Mouse (Mus musculus) heart, embryonic 11.5 days (tissue): ENCODE measurements around the gene Krt32. TPM values are rescaled to one million over a fixed set of nuclear protein-coding genes. Genes with fewer than 3 reads are reported as not detected.

Experiments
- polyA plus RNA-seq: library from polyadenylated mRNA; unstranded; fragments of >200 nt; fragmentation: Nextera tagmentation; extraction: Ambion mirVana; gene quantifications from 2 replicates; pipeline ENCODE4 v1.2.1, GENCODE M21; 2014

Gene Krt32
- polyA plus RNA-seq, 1 experiment from 2014 or later, result not detected

Other genes with a start within 250 kb of the Krt32 start
- gene Krtap4-16, start 236.6 kb downstream of the Krt32 start, polyA plus RNA-seq, result not detected in 2 replicates
- not detected in 2 replicates for gene Gm11568, start 230.3 kb downstream of the Krt32 start, polyA plus RNA-seq
- gene Gm11559, start 223.8 kb downstream of the Krt32 start, polyA plus RNA-seq, result not detected in 2 replicates
- gene Krtap9-1, start 214.8 kb downstream of the Krt32 start, polyA plus RNA-seq, result not detected in 2 replicates
- gene Gm11567, start 209.0 kb downstream of the Krt32 start, polyA plus RNA-seq, result not detected in 2 replicates
- gene Krtap31-1, start 180.3 kb downstream of the Krt32 start, polyA plus RNA-seq, result not detected in 2 replicates
- not detected in 2 replicates for gene Gm11565, start 173.5 kb downstream of the Krt32 start, polyA plus RNA-seq
- gene Krtap31-2, start 151.9 kb downstream of the Krt32 start, polyA plus RNA-seq, result not detected in 2 replicates
- not detected in 2 replicates for gene Krtap9-5, start 139.8 kb downstream of the Krt32 start, polyA plus RNA-seq
- not detected in 2 replicates for gene Krtap29-1, start 109.2 kb downstream of the Krt32 start, polyA plus RNA-seq
- gene Krtap16-1, start 101.6 kb downstream of the Krt32 start, polyA plus RNA-seq, result not detected in 2 replicates
- not detected in 2 replicates for gene Krtap17-1, start 94.2 kb downstream of the Krt32 start, polyA plus RNA-seq
- gene Krt33a, start 72.0 kb downstream of the Krt32 start, polyA plus RNA-seq, result not detected in 2 replicates
- gene Krt33b, start 58.4 kb downstream of the Krt32 start, polyA plus RNA-seq, result not detected in 2 replicates
- not detected in 2 replicates for gene Krt34, start 46.7 kb downstream of the Krt32 start, polyA plus RNA-seq
- not detected in 2 replicates for gene Krt31, start 37.7 kb downstream of the Krt32 start, polyA plus RNA-seq
- not detected in 2 replicates for gene Krt35, start 8.0 kb upstream of the Krt32 start, polyA plus RNA-seq
- gene Krt36, start 17.4 kb upstream of the Krt32 start, polyA plus RNA-seq, result not detected in 2 replicates
- not detected in 2 replicates for gene Krt13, start 33.3 kb upstream of the Krt32 start, polyA plus RNA-seq
- 0.17 and 0.24 TPM in 2 replicates for gene Krt15, start 47.7 kb upstream of the Krt32 start, polyA plus RNA-seq
- gene Krt19, start 60.4 kb upstream of the Krt32 start, polyA plus RNA-seq, result 48.4 and 69.2 TPM in 2 replicates
- not detected in 2 replicates for gene Krt9, start 105.0 kb upstream of the Krt32 start, polyA plus RNA-seq
- gene Krt14, start 119.3 kb upstream of the Krt32 start, polyA plus RNA-seq, result 1.4 and 1.7 TPM in 2 replicates
- not detected in 2 replicates for gene Krt16, start 160.7 kb upstream of the Krt32 start, polyA plus RNA-seq
- gene Krt17, start 172.8 kb upstream of the Krt32 start, polyA plus RNA-seq, result 0.14 and 0.82 TPM in 2 replicates
- 0.20 TPM in 1 of 2 replicates, not detected in the other for gene Krt42, start 181.6 kb upstream of the Krt32 start, polyA plus RNA-seq
- gene Eif1, start 231.7 kb upstream of the Krt32 start, polyA plus RNA-seq, result 1,605 and 1,756 TPM in 2 replicates
- not detected in 2 replicates for gene Gast, start 246.2 kb upstream of the Krt32 start, polyA plus RNA-seq